Mouse (Mus musculus) bone marrow, adult 2 months (tissue): Measurements from ENCODE around the gene Ppp1cc. TPM values are rescaled to one million over a fixed set of nuclear protein-coding genes. Genes with fewer than 3 reads are reported as not detected.

Source experiments
- H3K27ac ChIP-seq: fragments of 200-500 bp; 2 replicates; pipeline ENCODE4 v1.5.1; 2012; ENCODE audit warnings: low read depth, mild to moderate bottlenecking, control low read depth, inconsistent platforms, low read length; ENCODE audit not compliant: control insufficient read depth, poor library complexity, insufficient read depth
- H3K4me1 ChIP-seq: fragments of 200-500 bp; 2 replicates; pipeline ENCODE4 v1.6.1; 2011; ENCODE audit warnings: low read length; ENCODE audit not compliant: control insufficient read depth, insufficient read depth
- H3K4me3 ChIP-seq: fragments of 200-500 bp; replicated peaks from 2 replicates; pipeline ENCODE3; 2011; ENCODE audit warnings: mild to moderate bottlenecking, low read depth, low read length, control low read depth; ENCODE audit not compliant: control insufficient read depth
- CTCF ChIP-seq: fragments of 200-500 bp; IDR thresholded peaks from 2 replicates; pipeline ENCODE4 v1.5.1; 2011; ENCODE audit warnings: low read length, control low read depth; ENCODE audit not compliant: control insufficient read depth, insufficient read depth
- POLR2A ChIP-seq: fragments of 200-500 bp; IDR thresholded peaks from 2 replicates; pipeline ENCODE4 v1.6.1; 2011; ENCODE audit warnings: low read depth, mild to moderate bottlenecking, control low read depth, low read length, borderline replicate concordance; ENCODE audit not compliant: control insufficient read depth
- WGBS: fragments of 180-500 bp; shearing (Covaris S2); methylation state at CpG from one replicate; pipeline ENCODE4 v1.1.7; 2018; 5-methylcytosine and 5-hydroxymethylcytosine counted together
- polyA plus RNA-seq: library from polyadenylated mRNA; stranded (reverse); fragments of >200 nt; gene quantifications from 2 replicates; pipeline ENCODE4 v1.2.4, GENCODE M21; 2011; ENCODE audit warnings: low replicate concordance; ENCODE audit not compliant: missing spikeins, insufficient read depth, insufficient read length

Ppp1cc gene
- polyA plus RNA-seq, 1 experiment, result 312 TPM

DNA sequence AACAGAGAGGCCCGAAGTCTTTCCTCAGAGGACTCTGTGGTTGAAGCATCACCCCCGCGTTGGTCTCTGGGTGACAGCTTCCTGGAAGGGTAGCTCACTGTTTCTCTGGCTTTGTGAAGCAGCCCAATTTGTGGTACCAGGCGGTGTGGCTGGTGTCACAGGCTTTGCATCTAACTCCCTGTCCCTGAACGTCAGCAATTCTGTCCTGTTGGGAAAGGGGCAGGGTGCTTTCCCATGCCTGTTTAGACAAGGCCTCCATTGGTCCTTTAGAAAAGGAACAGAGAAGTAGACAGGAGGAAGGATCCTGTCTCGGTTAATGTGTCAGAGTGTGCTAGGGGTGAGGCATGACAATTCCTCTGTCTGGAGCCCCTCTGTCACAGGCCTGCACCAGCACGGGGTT lies 60.9 kb downstream of the Ppp1cc start:
- WGBS, result 8% methylated on average over 7 of the region's 7 CpGs
- Histone ChIP-seq H3K4me3 (peak overlapping the region; percentile 5), H3K27ac (peak overlapping the region; percentile 65), H3K4me1 (peaks cover 15% of the 10 kb centered on the region)
- no peak for TF ChIP-seq POLR2A
- TF ChIP-seq CTCF, result no peak

DNA sequence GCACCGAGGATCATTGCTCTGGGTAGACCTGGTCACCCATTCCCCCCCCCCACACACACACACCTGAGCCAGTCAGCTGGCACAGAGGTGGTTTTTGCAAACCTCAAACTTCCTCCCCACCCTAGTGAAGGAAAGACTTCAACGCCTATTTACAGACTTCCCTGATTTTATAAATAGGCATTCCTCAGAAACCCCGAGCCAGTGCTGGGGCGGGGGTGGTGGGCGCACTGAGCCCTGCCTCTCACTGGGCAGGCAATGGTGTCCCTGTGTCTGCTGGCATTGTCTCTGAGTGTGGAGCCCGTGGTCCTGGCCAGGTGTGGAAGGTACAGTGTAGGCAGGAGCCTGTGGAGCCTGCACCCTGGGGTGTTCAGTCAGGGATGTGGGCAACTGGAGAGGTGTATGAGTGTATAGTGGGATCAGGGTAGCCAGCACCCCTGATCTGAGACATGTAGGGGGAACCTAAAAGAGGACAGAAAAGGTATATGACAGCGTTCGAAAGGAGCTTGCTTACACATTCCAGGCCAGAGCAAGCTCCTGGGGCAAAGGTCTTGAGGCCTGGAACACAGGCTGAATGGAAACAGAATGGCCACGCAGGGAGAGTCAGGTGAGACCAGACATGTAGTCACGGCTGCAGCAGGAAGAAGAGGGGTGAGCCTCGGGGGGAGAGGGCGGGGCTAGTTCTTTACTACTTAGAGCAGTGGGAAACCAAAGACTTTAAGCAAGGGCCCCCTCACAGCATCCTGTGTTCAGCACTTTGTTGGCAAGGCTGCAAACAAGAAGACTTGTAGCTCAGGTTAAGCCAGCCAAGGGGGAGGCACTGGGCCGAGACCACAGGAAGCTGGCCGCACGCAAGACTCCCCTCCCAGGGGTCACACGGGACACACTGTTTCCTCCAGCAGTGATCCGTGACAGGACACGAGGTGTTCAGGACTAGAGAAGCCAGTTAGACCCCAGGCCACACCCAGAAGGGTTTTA lies 61.9 kb downstream of the Ppp1cc start:
- WGBS, result 13% methylated on average over 18 of the region's 18 CpGs
- peak overlapping the region; percentile 79 for H3K27ac ChIP-seq
- TF ChIP-seq CTCF (no peak), POLR2A (no peak)
- peaks cover 15% of the 10 kb centered on the region for H3K4me1 ChIP-seq
- no peak overlapping the region for H3K4me3 ChIP-seq

DNA sequence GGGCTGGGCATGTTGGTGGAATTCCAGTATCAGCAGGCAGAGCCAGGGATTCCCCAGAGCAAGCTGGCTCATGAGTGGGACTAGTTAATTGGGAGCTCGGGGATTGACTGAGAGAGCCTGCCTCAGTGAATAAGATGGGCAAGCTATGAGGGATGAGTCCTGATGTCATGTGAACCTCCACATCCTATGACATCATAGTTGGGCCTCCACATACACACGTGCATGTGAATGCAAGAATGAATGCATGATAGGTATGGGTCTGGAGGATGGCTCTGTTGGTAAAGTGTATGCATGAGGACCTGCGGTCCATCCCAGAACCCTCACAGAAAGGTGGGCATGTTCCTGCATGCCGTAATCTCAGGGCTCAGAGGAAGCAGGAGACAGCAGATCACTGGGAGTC lies 63.0 kb downstream of the Ppp1cc start:
- H3K4me1 ChIP-seq, result peaks cover 15% of the 10 kb centered on the region
- no peak overlapping the region for H3K4me3 ChIP-seq
- no peak for TF ChIP-seq CTCF
- TF ChIP-seq POLR2A, result no peak
- H3K27ac ChIP-seq, result peak overlapping the region; percentile 67
- WGBS, result 79% methylated on average over 4 of the region's 4 CpGs

DNA sequence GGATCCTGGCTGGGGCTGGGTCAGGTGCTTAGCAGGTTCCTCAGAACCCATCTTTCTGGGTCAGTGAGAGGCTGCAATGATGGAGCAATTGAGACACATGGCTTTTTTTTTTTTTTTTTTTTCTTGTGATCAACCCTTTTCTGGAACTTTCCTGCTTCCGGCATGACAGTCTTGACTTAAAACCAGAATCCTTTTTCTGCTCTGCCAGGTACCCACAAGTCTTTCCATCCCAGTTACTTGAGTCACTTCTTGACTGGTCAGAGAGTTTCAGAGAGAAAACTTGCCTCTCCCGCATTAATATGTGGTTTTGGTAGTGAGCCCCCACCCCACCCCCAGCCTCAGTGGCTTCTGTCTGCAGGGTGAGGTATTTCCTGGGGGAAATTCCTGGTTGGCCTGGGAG lies 66.2 kb downstream of the Ppp1cc start:
- Histone ChIP-seq H3K4me1 (peaks cover 9% of the 10 kb centered on the region), H3K4me3 (no peak overlapping the region), H3K27ac (no peak overlapping the region)
- no peak for TF ChIP-seq POLR2A
- TF ChIP-seq CTCF, result no peak
- 80% methylated on average over 2 of the region's 2 CpGs for WGBS

Other genes with a start within 250 kb of the Ppp1cc start
- 0.41 and 1.2 TPM in 2 replicates for gene Cux2, start 108.2 kb upstream of the Ppp1cc start, polyA plus RNA-seq
- gene Myl2, start 57.3 kb upstream of the Ppp1cc start, polyA plus RNA-seq, result 4.3 and 6.0 TPM in 2 replicates
- 4.5 and 8.2 TPM in 2 replicates for gene Ccdc63, start 17.5 kb upstream of the Ppp1cc start, polyA plus RNA-seq
- gene Hvcn1, start 48.5 kb downstream of the Ppp1cc start, polyA plus RNA-seq, result 18.2 and 30.0 TPM in 2 replicates
- 6.5 and 17.7 TPM in 2 replicates for gene Tctn1, start 106.2 kb downstream of the Ppp1cc start, polyA plus RNA-seq
- 5.0 and 7.2 TPM in 2 replicates for gene Pptc7, start 126.1 kb downstream of the Ppp1cc start, polyA plus RNA-seq
- 2.1 and 4.1 TPM in 2 replicates for gene Rad9b, start 196.0 kb downstream of the Ppp1cc start, polyA plus RNA-seq
- gene Vps29, start 196.1 kb downstream of the Ppp1cc start, polyA plus RNA-seq, result 32.0 and 34.8 TPM in 2 replicates
- 12.9 and 16.1 TPM in 2 replicates for gene Gpn3, start 213.6 kb downstream of the Ppp1cc start, polyA plus RNA-seq
- gene Fam216a, start 214.1 kb downstream of the Ppp1cc start, polyA plus RNA-seq, result 14.6 and 16.4 TPM in 2 replicates
- gene Arpc3, start 233.6 kb downstream of the Ppp1cc start, polyA plus RNA-seq, result 280 and 397 TPM in 2 replicates